Mouse (Mus musculus) brain, embryonic 14.5 days (tissue): Measurements from ENCODE around the gene Zfp710.

Source experiments
- CTCF ChIP-seq: fragments of 200-500 bp; IDR thresholded peaks from 2 replicates; pipeline ENCODE4 v1.5.1; 2012; ENCODE audit warnings: inconsistent platforms, mild to moderate bottlenecking, moderate library complexity, borderline replicate concordance; ENCODE audit not compliant: insufficient read depth, insufficient read length; ENCODE audit errors: extremely low read depth
- POLR2A ChIP-seq: fragments of 200-500 bp; IDR thresholded peaks from 2 replicates; pipeline ENCODE4 v1.6.1; 2012; ENCODE audit warnings: mild to moderate bottlenecking, inconsistent platforms, borderline replicate concordance; ENCODE audit not compliant: poor library complexity, insufficient read depth, insufficient read length, severe bottlenecking; ENCODE audit errors: extremely low read depth

DNA sequence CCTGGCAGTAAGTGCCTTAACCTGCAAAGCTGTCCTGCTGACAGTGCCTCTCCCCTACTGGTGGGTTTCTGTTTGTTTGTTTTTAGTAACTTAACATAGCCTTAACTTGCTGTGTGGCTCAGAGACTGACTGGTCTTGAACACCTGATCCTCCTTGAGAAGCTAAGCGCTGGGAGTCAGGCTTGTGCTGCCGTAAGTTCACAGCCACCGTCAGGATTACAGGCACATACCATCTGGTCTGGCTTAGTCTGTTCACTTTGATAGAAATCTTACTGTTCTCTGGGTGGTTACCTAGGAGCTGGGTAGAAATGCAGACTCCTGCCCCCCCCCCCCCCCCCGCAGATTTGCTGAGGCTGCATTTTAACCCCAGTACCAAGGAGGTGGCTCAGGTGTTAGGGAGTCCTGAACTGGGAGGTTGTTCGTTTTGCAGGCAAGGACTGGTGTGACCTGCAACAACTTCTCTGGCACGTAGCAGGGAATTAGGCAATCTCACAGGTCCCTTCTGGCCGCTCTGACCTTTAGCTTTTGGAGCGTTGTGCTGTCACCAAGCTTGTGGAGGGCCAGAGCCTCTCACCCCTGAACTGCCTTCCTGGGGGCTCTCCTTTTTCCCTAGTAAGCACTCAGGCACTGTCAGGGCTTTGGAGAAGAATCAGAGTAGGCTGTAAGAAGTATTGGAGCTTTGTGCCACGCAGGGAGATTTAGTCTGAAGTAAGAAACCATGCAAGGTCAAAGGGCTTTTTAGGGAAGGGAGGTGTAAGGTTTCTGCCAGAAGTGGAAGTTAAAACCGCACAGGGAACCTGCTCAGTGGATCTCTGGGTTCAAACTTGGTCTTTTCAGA is 7.8 kb downstream of the Zfp710 start:
- TF ChIP-seq CTCF (no peak), POLR2A (no peak)
